Mouse (Mus musculus) adrenal gland, adult 8-10 months (tissue): Measurements from ENCODE around the gene Fam120b. TPM values are rescaled to one million over a fixed set of nuclear protein-coding genes. Genes with fewer than 3 reads are reported as not detected.

Experiments used
- DNase-seq: peaks from one replicate; pipeline ENCODE4 v3.0.0; 2022
- total RNA-seq, 4 experiments: library from RNA; stranded (reverse); gene quantifications; 2 replicates each; pipeline ENCODE4 v1.2.4; 2022

Gene Fam120b
- 10 to 100 TPM; 23.3 to 35.0 (median 30.0) TPM for total RNA-seq

DNA sequence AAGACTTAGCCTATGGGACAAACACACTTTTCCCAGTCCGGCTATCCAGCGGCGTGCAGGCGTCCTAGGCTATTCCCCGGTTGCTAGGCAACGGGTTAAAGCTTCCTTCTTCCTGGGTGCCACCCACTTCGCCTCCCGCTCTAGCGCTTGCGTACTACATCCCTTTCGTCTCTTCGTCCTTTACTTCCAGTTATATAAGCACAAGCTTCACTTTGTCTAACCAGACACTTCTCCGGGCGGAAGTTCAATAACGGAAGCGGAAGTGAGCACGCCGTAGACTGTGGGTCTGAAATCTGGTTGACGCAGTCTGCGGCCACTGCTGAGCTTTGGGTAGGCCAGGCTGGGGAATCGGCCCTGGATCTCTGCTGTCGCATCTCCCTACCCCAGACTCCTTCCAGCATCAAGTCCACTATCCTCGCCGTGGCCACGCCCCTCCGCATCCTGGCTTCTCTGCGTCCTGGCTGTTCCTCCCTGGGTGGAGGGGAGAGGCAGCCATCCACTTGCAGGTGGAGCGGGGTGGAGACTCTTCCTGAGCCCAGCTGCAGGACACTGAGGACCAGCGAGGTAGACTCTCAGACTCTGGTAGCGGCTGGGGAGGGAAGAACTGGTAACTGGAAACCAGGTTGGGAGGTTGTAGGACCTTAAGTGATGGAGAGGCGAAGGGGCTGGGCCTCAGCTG, at the start of gene Fam120b:
TSS of gene Fam120b (plus strand) at position 206 of the 679 bp plus-strand sequence.
- DNase-seq, result peak; percentile 92

DNA sequence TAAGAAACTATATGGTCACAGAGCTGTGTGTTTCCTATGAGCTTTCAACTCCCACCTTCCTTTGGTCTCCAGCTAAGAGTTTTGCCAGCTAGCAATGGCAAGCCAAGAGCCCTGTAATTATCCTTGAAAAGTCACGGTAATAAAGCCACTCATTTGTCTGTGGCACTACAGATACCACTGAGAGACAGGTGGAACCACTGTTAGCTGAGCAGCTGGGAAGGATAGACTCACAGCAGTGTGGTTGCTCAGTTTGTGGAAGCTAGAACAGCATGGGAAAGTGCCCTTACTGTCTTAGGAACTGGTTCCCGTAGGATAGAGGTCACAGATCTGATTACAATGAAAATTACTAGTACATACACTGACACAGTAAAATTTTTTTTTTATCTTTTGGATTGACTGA, 45.9 kb upstream of the Fam120b start:
- DNase-seq, result no peak

DNA sequence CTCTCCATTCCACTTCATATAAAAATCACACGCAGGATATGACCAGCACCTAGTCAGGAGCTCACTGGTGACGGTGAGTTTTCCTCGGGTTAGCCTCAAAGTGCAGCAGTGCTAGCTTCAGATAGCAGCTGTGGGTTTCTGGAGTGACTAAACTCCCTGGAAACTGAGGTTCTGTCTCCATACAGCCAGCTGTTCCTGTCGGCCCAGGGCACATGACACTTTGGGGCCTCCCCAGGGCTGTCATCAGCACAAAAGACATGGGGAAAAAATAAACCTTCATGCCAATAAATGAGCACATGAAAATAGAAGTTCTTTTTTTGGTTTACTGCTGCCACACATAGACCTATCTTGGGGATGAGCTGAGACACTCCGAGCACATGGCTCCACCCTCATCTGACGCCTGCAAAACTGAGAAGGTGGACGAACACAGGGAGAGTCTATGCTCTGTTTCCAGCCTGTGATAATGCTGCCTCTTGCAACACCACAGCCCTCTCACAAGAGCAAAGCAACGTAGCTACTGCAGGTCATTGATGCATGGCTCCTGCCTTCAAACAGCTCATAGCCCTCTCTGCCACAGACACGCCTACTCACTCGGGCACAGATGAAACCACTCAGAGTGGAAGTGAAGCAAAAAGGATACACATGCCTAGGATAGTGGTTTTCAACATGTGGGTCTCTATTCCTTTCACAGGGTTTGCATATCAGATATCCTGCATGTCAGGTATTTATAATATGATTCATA, 43.0 kb upstream of the Fam120b start:
- no peak for DNase-seq

DNA sequence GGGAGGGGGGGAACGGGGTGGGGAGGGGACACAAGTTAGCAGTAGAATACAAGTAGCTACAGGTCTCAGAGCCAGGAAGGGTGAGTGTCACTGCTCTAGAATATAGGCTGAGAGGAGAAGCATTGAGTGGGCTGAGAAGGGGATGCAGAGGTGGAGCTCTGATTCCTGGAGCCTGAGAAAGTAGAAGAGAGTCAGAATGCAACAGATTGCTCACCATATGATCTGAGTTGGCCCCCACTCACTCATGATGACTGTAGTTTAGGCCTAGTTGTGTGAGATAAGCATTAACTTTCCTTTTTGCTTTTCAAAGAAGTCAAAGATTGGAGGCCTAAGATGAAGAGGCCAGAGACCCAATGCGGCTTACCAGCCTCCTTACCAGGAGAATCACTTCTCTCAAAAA, 42.0 kb upstream of the Fam120b start:
- DNase-seq, result no peak

DNA sequence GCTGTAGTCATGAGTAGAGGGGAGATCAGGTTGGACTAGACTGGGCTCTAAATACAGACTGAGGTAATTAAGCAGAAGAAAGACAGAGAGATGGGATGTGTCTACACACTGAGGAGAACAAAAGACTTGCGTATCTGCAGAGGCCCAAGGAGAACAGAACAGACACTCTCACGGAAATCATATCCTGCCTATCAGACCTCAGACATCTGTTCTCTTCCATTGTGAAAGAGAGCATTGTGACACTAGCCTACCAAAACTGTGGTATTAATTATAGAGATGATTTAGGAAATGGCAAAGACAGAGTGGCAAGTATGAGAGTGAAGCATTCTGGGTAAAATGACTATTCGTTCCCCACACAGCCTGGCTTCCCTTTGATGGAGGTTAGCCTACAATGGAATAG, 40.9 kb upstream of the Fam120b start:
- no peak for DNase-seq

DNA sequence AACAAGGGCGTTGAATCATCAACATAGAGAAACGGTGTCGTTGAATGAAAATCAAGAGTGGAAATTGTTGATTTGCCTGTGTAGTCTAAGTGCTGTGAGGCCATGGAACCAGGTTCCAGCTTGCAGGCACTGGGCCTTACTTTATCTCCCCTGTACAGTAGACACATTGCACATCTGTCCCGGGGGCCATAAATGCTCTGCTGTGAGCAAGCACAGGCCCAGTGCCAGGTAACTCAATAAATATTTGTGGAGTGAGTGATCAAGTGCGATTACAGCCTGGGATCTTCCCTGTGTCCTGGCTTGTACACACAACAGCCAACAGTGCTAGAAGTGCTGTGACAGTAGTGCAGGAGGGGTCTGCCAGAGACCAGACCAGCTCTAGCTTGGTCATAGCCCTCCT, 39.5 kb upstream of the Fam120b start:
- peak; percentile 21 for DNase-seq

DNA sequence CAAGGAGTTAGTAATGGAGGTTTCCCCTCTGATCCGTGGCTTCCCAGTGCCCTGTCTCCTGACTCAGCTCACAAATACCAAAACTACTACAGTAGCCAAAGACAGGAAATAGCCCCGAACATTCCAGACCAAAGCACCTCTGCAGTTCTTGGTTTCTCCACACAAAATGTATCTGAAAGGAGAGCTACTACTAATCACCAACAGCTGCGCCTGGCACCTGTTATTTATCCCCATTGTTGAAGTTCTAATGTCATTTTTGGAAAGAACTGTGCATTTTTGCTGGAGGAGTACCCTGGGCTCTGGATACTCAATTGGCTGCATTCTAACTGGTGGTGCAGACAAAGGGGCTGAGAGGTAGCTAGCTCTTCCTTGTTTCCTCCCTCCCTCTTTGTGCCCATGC, 38.9 kb upstream of the Fam120b start:
- DNase-seq, result no peak

DNA sequence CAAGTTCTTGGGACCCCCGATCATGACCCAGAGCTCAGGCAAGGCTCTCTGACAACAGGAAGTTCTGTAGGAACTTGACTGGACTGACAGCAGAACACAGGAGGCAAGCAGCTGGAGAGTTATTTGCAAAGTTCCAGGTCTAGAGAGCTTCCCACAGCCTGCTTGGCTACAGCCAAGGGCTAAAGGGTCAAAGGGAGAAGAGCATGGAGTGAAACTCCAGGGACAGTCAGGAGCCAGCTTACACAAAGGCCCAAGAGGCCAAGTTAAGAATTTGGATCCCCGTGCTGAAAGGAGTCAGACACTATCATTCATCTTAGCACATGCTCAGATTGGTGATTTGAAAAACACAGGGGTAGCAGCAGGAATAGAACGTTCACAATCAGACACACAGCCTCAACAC, 32.3 kb upstream of the Fam120b start:
- no peak for DNase-seq

DNA sequence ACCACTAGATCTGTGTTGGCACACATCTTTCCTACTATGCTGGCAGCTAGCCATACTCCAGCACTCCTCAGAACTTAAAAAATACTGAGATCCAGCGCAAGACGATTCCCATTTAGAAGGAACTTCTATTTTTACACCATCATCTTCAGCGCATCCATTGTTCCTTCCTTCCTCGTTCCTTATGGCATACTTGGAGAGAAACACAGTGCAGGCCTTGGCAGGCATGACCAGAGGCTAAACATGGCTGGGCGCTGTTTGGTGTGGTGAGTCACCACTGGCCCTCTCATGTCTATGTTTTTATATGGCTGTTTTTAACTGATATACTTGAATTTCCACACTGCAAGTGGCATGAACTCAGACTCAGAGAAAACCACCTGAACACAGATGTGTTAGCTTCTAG, 30.4 kb upstream of the Fam120b start:
- DNase-seq, result no peak

DNA sequence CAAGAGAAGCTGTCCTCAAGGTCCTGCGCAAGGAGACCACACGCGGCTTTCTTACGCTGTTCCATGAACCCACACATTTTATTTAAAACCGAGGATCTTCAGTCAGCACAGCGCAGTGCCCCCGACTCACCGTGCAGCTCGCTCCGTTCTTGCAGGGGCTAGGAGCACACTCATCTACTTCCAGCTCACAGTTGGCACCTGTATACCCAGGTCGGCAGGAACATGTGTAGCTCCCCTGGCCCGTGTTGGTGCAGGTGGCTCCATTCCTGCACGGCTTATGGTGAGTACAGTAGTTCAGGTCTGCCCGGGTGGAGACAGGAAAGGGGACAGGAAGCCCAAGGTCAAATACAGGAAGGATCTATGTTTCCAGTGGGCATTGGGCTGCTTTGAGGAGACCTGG, 25.6 kb upstream of the Fam120b start:
- DNase-seq, result no peak

DNA sequence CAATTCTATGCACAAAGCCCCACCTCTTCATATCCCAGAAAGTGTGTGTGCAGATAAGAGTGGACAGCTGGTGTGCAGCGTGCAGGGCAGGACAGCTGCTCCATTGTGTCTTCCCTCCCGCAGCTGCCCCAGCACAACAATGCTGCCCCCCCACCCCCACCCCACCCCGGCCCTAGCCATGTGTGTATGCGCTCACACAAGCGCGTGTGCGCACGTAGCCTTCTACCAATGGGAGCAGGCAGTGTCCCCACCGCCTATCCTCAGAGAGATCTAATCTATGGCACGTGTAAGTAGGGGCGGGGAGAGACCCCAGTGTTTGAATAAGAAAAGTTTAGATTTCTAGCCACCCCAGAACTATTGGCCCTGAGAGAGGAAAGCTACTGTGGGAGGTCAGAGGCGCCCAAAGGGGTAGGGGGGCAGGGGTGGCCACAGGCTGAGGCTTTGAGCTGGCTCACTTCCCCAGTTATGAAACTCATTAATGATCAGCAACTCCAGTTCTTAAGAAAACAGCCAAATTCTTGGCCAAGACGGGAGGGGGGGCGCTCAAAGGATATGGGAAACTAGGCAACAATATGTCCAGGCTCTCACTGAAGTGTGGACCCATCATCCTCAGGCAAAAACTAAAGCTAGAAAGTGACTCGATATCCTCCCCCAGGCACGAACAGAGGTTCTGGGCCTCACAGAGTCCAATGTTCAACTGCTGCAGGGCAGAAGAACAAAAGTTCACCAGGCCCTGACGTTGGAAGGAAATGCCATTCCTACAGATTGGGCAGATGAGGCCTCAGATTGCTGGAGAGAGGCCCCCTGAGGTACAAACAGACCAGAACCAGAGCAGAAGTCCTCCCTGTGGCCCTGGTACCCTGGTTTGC, 23.8 kb upstream of the Fam120b start:
- no peak for DNase-seq

DNA sequence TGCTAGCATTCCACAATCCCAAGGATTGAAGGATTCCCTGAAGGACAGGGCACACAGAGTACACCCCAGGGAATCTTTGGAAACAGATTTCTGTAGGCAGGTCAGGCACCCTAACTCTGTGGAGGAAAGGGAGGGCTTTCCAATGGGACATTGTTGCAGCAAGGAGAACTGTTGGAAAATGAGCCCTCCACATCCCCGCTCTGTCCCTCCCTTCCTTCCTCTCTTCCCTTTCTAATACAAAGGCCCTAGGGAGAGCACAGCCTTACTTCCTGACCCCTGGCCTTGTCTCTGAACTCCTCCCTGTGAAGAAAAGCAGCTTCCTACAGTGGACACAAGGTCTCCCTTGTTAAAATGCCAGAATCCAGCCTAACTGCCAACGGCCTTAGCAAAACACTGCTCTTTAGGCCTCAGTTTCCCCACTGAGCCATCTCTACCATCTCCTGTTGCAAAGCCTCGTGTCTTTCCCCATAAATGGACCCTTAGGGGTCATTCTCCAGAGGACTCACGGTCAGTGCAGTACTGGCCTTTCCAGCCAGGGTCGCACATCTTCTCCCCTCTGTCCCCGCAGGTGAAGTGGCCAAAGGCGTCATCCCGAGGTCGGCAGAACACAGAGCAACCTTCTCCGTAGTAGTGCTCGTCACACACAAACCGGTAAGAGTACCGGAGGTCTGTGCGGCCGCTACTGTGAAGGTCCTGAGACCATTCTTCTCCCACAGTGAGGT, 22.9 kb upstream of the Fam120b start:
- DNase-seq, result peak; percentile 16

DNA sequence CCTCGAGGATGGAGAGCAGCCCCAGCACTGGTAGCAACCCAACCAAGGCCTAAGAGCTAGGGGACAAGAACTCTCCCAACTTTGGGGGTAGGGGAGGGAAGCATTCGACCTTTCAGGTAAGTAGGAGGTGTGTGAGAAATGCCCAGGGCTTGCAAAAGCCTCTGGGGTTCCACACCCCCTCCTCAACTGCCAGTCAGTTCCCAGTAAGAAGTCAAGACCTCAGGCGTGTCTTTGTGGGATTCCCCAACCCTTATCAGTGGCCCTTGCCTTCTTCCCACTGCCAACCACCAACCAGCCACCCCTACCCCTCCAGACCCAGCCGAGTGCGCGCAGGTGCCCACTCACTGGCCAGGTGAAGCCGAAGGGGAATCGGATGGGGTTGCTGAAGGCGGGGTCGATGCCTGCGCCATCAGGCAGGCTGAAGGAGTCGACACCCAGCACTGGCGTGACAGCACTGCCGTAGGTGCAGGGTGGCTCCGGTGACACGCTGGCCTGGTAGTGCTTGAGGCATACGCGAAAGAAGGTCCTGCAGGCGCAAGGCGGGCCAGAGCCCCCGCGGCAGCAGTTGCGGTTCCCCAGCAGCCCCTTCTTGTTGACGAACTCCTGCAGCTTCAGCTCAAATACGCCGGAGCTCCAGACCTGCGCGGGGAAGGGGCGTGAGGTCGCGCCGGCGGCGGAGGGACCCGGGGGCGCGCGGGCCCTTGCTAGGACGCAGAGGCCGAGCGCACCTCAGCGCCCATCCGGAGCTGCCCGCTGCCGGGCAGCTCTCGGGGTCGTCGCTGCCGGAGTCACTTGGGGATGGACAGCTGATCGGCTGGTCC, 21.5 kb upstream of the Fam120b start:
- DNase-seq, result no peak

DNA sequence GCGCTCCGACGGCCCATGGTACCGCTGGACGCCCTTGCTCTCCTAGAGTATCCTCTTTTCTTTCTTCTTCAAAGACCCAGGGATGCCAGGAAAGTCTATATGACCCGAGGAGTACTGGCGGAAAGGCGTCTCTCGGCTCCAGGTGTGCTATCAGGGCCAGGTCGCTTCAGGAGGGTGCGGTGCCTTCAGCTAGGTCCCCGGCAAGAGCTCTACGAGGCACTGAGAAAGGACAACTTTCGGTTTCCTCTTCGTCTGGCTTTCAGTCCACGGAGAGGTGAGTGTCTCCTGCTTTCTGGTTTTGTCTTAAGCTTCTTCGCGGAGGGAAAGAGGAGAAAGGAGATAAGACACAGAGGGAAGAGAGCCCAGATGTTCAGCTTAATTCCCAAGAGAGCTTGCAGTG, 20.8 kb upstream of the Fam120b start:
- no peak for DNase-seq

DNA sequence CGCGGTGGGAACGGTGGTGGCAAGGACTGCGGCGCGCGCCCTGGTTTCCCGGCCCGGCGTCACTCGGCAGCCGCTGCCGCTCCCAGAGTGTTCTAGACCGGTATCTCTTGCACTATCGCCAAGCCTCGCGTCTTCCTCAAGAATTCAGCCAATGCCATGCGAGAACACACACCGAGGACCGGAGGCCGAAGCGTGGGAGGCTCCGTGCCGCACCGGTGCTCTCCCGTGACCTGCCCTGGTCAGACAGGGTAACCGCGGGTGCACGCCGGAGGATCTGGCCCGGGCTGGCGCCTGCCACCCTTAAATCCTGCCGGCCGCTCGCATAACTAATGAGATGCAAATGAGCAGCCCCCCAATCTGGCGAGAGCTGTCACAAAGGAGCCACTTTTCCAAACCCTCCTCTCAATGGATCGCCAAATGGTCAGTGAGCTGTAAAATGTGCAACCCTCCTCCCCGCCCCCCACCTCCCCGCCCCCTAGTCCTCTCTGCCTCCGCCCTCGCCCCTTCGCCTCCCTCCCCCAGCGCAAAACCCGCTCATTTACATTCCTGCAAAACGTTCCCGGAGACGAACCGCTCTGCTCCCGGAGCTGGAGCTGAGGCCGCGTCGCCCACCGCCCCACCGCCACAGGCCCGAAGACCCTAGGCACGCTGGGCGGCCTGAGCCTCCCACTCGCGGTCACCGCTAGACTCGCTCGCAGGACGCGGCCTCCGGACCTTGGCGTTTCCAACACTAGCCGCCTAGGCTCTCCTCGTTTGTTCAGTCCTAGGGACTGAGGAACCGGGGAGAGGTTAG, 20.1 kb upstream of the Fam120b start:
- DNase-seq, result peak; percentile 39

DNA sequence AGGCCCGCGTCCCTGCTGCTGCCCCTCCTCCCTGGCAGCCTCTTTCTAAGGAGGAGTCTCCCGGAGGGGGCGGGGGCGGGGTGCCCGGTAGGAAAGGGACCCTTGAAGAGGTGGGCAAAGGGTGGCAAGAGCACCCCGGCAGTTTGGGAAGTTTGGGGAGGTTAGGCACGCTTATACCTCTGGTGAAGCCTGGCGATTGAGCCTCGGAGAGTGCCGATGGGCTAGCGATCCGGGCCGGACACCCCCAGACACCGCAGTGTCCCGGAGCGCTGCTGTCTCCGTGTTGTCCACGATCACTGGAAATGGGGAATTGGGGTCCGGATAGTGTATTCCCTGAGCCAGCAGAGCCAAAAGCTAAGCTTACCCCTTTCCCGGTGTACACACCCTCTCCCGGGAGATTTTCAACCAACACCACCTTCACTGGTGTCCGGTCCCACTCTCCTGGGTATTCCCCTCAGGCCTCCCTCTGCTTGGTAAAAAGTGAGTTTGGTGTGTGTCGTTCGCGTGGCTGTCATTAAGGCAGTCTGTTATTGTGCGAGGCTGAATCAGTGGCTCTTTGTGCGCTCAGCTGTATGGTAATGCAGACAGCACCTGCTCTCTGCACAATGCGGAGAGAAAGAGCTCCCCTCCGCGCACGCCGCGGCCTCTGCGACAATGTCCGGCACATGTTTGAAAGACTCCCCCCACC, 19.4 kb upstream of the Fam120b start, which contains the start of gene Dll1:
TSS of gene Dll1 (minus strand) at position 379 of the 688 bp plus-strand sequence.
- peak; percentile 30 for DNase-seq

DNA sequence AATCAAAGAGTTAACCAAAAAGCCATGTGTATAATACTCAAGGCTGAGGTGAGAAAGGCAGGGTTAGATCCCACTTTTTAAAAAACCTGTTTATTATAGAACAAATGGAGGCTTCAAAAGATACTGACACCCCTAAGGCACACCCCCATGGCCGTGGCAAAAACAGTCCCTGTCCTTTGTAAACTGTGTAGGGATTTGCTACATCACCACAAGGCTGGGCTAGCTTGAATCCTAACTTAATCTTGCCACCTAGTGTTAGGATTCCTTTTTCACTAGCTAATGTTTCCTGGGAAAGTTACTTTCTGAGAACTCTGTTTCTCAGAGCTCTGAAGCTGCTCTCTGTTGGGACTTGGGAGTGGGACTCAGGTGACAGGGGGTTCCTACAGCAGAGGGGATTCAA, 18.1 kb upstream of the Fam120b start:
- DNase-seq, result peak; percentile 20

DNA sequence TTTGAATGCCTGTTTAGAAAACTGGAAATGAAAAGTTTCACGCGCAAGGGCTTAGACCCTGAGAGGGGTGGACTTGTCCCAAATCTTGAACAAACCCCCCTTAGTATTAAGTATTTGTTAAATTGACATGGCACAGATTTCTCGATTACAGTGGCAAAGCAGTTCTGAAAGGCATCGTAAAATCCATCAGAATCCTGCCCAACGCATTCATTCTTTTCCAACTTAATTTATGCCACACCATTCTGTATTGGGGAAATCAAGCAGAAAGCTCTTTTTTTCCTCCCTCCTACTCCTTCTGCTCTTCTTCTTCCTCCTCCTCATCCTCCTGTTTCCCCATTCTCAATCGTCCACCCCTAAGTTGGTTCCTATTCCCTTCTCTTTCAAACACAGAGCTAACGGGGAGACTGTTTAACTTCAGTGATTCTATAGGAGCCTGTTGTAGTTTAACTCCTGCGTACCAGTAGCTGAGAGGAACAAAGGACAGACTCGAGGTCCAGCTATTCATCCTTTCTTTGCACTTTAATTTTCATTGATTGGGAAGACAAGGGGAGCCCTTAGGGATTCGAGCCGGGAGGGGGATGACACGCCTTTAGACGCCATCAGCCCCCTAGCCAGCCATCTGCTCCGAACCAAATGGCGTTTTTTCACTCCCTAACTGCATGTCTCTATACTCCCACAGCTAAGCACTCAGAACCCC, 17.4 kb upstream of the Fam120b start:
- DNase-seq, result no peak

DNA sequence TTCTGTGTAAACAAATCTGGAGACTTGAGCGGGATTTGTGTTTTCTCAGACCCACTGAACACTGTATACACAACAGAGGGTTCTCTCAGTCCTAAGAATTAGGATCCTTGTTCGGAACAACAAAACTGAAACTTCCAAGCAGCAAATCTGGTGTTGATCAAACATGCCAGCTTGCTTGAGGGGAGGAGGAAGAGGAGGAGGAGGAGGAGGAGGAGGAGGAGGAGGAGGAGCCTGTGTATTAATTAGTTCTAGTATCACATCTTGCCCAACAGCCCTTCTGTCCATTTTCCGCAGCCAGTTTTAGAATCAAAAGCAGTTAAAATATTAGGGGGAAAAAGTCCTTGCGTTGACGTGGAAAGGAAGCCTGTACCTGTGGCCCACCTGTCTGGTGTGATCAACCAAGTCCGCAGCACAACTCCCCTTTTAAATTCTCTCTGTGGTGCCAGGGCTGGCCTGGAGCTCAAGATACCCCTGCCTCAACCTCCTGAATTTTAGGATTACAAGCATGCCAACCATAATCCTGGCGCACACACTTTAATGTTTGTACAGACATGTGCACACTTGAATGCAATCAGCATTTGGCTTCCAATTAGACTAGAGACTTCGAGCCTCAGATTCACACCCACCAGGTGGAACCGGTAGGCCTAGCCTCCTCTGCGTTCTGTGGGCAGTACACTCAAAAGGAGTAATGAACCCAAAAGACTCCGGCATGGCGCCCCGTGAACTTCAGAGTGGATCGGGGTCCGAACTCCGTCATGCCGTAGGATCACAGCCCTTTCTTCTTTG, 16.1 kb upstream of the Fam120b start:
- DNase-seq, result no peak
